Mouse (Mus musculus): ENCODE data around the gene Adi1.

GRCm38 (mm10) chr12:28717066-28717465 lies 42.0 kb downstream of the Adi1 start:
- TF ChIP-seq CTCF (IDR thresholded peaks at IDR 0.05; ENCODE audit: insufficient read depth, low read length) (no peak), POLR2A (IDR thresholded peaks at IDR 0.05; ENCODE audit: borderline replicate concordance, extremely low read depth, low read depth, low read length) (no peak)

Measured in lung, adult 2 months (tissue).